Mouse (Mus musculus) megakaryocyte, adult 5-6 weeks (primary cell): ENCODE results near the gene Gm4894. TPM values are rescaled to one million over a fixed set of nuclear protein-coding genes. Genes with fewer than 3 reads are reported as not detected.

Experiments used
- ATAC-seq: 2 replicates; pipeline ENCODE4 v1.8.0; 2016; ENCODE audit warnings: mild to moderate bottlenecking, inconsistent platforms; ENCODE audit not compliant: poor library complexity, severe bottlenecking
- total RNA-seq, 2 experiments: library from RNA; stranded (forward) in 1 of 2; stranded (reverse) in 1 of 2; fragments of 153-499, 151-499 nt in 1 of 2; fragments of 221-1000, 200-1000 nt in 1 of 2; gene quantifications; 2 replicates each; pipeline versions ENCODE4 v1.2.3 to v1.2.4; 2015 to 2017

Gm4894 gene
- not detected in 2 replicates for total RNA-seq (2015)
- total RNA-seq (2017): not detected in 2 replicates

GRCm38 (mm10) chr9:49250231-49250630, at the start of gene Gm4894:
Gm4894 (plus strand) TSS chr9:49250531.
- ATAC-seq: no peak

GRCm38 (mm10) chr9:49206331-49206730, 44.0 kb upstream of the Gm4894 start:
- ATAC-seq: no peak

GRCm38 (mm10) chr9:49211493-49211892, 38.8 kb upstream of the Gm4894 start:
- no peak for ATAC-seq

- no peak for ATAC-seq
Measured at GRCm38 (mm10) chr9:49214734-49215133, 35.6 kb upstream of the Gm4894 start.

GRCm38 (mm10) chr9:49217626-49218607, 32.4 kb upstream of the Gm4894 start:
- no peak for ATAC-seq

GRCm38 (mm10) chr9:49224488-49224887, 25.8 kb upstream of the Gm4894 start:
- no peak for ATAC-seq

- ATAC-seq: no peak
Measured at GRCm38 (mm10) chr9:49227442-49227841, 22.9 kb upstream of the Gm4894 start.

GRCm38 (mm10) chr9:49229054-49229453, 21.3 kb upstream of the Gm4894 start:
- ATAC-seq: no peak

GRCm38 (mm10) chr9:49246839-49247238, 3.5 kb upstream of the Gm4894 start:
- ATAC-seq: no peak

- no peak for ATAC-seq
Measured at GRCm38 (mm10) chr9:49268949-49269348, 18.6 kb downstream of the Gm4894 start.

- no peak for ATAC-seq
Measured at GRCm38 (mm10) chr9:49273566-49273965, 23.2 kb downstream of the Gm4894 start.

GRCm38 (mm10) chr9:49275976-49276375, 25.6 kb downstream of the Gm4894 start:
- ATAC-seq: no peak

GRCm38 (mm10) chr9:49276542-49277334, 26.4 kb downstream of the Gm4894 start:
- ATAC-seq: no peak

GRCm38 (mm10) chr9:49295101-49295500, 44.8 kb downstream of the Gm4894 start:
- ATAC-seq: no peak

- ATAC-seq: no peak
Measured at GRCm38 (mm10) chr9:49307576-49307975, 57.2 kb downstream of the Gm4894 start.

GRCm38 (mm10) chr9:49310821-49311220, 60.5 kb downstream of the Gm4894 start:
- no peak for ATAC-seq

- no peak for ATAC-seq
Measured at GRCm38 (mm10) chr9:49318638-49319037, 68.3 kb downstream of the Gm4894 start.
